Mouse (Mus musculus): Measurements from ENCODE around the gene Mlxipl.

The Mlxipl gene

GRCm38 (mm10) chr5:135180796-135181195, 91.1 kb downstream of the Mlxipl start:
- TF ChIP-seq GATA4 (IDR thresholded peaks at IDR 0.05; ENCODE audit: insufficient replicate concordance, low read length) = no peak

GRCm38 (mm10) chr5:135181776-135182175, 92.1 kb downstream of the Mlxipl start:
- TF ChIP-seq GATA4 (IDR thresholded peaks at IDR 0.05; ENCODE audit: insufficient replicate concordance, low read length) = no peak

GRCm38 (mm10) chr5:135183131-135183861, 93.6 kb downstream of the Mlxipl start:
- TF ChIP-seq GATA4 (IDR thresholded peaks at IDR 0.05; ENCODE audit: insufficient replicate concordance, low read length) = no peak

- no peak for TF ChIP-seq GATA4 (IDR thresholded peaks at IDR 0.05; ENCODE audit: insufficient replicate concordance, low read length)
Measured at GRCm38 (mm10) chr5:135185016-135185415, 95.3 kb downstream of the Mlxipl start.

GRCm38 (mm10) chr5:135185596-135185995, 95.9 kb downstream of the Mlxipl start:
- no peak for TF ChIP-seq GATA4 (IDR thresholded peaks at IDR 0.05; ENCODE audit: insufficient replicate concordance, low read length)

GRCm38 (mm10) chr5:135186231-135186620, 96.5 kb downstream of the Mlxipl start:
- no peak for TF ChIP-seq GATA4 (IDR thresholded peaks at IDR 0.05; ENCODE audit: insufficient replicate concordance, low read length)

- TF ChIP-seq GATA4 (IDR thresholded peaks at IDR 0.05; ENCODE audit: insufficient replicate concordance, low read length) = peak; percentile 80; the same call in 1 of the 2 replicates
Measured at GRCm38 (mm10) chr5:135186621-135187348, 97.1 kb downstream of the Mlxipl start, which contains the start of gene Baz1b. Gene Baz1b, plus strand, starts transcription at chr5:135187264.

GRCm38 (mm10) chr5:135187349-135188213, 97.9 kb downstream of the Mlxipl start:
- peak; percentile 83; the same call in 1 of the 2 replicates for TF ChIP-seq GATA4 (IDR thresholded peaks at IDR 0.05; ENCODE audit: insufficient replicate concordance, low read length)

Measured in liver, adult (tissue).